Mouse (Mus musculus) lung, adult 2 months (tissue): ENCODE measurements around the gene Proca1.

Experiments
- CTCF ChIP-seq: fragments of 200-500 bp; IDR thresholded peaks from 2 replicates; pipeline ENCODE4 v1.5.1; 2011; ENCODE audit warnings: mild to moderate bottlenecking, low read length, control low read depth; ENCODE audit not compliant: insufficient read depth
- POLR2A ChIP-seq: fragments of 200-500 bp; IDR thresholded peaks from 2 replicates; pipeline ENCODE4 v1.6.1; 2011; ENCODE audit warnings: low read depth, mild to moderate bottlenecking, control low read depth, low read length, borderline replicate concordance; ENCODE audit errors: extremely low read depth

- TF ChIP-seq CTCF: no peak
- TF ChIP-seq POLR2A: no peak
These were observed 16.7 kb downstream of the Proca1 start for GRCm38 (mm10) chr11:78209886-78210285.
